Mouse (Mus musculus) left cerebral cortex, postnatal 25 days (tissue): ENCODE results near the gene Eps8l2. TPM values are rescaled to one million over a fixed set of nuclear protein-coding genes. Genes with fewer than 3 reads are reported as not detected.

Experiments used
- DNase-seq, 2 experiments: peaks; one replicate each; pipeline ENCODE4 v3.0.0; 2022; ENCODE audit warnings: low spot score in 2 of 2, mixed read lengths in 1 of 2
- intact Hi-C: fragments of 180-260 bp; cut with DNase I; formaldehyde crosslinking; loops from one replicate; pipeline ENCODE4 v1.15.1; 2025
- total RNA-seq, 2 experiments: library from RNA; stranded (reverse); gene quantifications; 2 replicates each; pipeline ENCODE4 v1.2.3; 2021

Eps8l2 gene
- total RNA-seq, 2 experiments from 2014 or later = 3.0 to 3.3 TPM

DNA sequence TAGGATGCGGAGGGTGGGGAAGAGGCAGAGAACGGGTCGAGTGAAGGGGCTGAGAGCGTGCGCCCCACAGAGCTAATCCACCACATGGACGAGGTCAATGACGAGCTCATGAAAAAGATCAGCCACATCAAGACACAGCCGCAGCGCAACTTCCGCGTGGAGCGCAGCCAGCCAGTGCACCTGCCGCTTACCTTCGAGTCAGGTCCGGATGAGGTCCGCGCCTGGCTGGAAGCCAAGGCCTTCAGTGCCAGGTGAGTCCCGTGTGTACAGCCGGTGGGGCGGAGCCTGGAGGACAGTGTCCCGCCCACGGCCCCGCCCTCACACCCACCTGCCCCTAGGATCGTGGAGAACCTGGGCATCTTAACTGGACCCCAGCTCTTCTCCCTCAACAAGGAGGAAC is 22.8 kb downstream of the Eps8l2 start:
- no peak for DNase-seq
- intact Hi-C loops = loop anchor here (5.0 kb wide), 1 partner anchor 94 kb away; the partner anchor contains the start of gene Irf7

DNA sequence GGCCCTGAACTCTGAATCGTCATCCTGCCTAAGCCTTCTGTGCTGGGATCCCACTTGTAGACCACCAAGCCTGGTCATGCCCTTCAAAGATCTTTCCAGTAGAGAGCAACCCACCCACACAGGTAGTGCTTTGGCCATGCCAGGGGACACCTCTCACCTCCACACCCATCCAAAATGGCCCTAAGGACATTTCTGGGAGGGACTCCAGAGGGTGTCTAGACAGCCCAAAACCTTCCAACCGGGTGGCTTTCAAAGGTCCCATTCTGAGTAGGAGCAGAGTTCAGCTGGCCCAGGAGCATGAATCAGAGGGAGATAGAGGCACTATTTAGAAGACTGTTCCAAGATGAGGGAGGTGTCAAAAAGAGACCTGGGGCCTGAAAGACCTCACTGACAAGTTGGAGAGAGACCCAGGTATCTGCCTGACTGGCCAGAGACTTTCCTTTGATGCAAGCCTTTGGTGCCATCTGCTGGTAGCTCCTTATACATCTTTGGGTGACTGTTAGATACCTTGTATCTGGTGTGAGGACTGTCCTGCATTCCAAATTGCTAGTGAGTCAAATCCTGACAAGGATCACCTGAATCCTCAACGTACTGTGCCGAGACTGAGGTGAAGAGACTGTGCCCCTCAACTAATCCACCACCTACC is 24.5 kb downstream of the Eps8l2 start:
- intact Hi-C loops = loop anchor here (2.0 to 5.0 kb wide), 2 partner anchors 96 to 134 kb away; partner anchors contain the start of genes Irf7 and Phrf1
- peak; percentile 77 to 85 for DNase-seq

DNA sequence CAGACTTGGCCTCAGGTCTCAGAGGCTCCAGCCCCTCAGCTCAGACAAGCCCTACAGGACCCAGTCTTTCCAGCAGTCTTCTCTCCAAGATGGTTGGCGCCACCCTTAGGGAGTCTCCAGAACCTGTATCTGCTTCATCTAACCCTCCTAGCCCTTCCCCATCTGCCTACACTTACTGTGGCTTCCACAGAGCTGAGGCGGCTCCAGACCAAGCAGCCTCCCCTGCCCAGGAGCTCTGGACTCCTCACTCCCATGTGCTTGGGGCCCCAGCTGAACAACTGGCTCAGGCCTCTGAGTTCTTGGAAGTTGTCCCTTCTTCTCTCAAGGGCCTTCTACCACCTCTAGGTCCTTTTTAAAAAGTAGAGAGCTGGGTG is 25.1 kb downstream of the Eps8l2 start:
- intact Hi-C loops = loop anchor here (2.0 to 5.0 kb wide), 2 partner anchors 96 to 135 kb away; partner anchors contain the start of genes Irf7 and Phrf1
- no peak for DNase-seq

- intact Hi-C loops = loop anchor here (5.0 kb wide), 1 partner anchor 97 kb away; the partner anchor contains the start of gene Irf7
These were observed 25.8 kb downstream of the Eps8l2 start for GRCm38 (mm10) chr7:141364349-141365048.

GRCm38 (mm10) chr7:141365049-141365445 is 26.4 kb downstream of the Eps8l2 start:
- intact Hi-C loops = no loop called here

More at GRCm38 (mm10) chr7:141364349-141365048, 25.8 kb downstream of the Eps8l2 start:
- no peak for DNase-seq

DNA sequence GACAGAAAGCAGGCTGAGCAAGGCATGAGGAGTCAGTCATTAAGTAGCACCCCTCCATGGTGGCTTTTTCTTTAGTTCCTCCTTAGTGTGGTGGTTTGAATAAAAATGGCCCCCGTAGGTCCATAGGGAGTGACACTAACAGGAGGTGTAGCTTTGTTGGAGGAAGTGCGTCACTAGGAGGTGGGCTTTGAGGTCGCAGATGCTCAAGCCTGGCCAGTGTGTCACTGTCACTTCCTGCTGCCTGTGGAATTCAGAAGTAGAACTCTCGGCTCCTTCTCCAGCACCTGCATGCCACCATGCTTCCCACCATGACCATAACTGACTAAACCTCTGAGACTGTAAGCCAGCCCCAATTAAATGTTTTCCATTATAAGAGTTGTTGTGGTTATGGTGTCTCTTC is 28.7 kb downstream of the Eps8l2 start:
- DNase-seq = no peak
- intact Hi-C loops = no loop called here

More at GRCm38 (mm10) chr7:141365049-141365445, 26.4 kb downstream of the Eps8l2 start:
- peak in 1 of 2 experiments; percentile 16 for DNase-seq

DNA sequence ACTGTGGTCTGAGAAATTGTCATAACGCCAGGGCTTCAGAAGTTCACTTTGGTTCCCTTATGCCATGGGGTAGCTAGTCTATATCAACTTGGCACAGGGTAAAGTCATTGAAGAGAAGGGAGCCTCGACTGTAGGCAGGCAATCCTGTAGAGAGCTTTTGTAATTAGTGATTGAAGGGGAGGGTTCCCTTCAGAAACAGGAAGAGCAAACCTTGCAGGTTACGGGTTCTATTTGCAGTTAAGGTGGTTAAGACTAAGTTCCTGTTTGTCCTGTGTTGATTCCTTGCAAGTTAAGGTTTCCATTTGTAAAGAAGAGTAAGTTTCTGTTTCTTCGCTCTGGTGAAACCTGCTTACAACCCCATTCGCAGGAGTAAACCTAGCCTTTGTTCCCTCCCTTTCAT is 31.2 kb downstream of the Eps8l2 start:
- DNase-seq = no peak
- intact Hi-C loops = no loop called here

- intact Hi-C loops = no loop called here
- DNase-seq = no peak
These were observed 33.4 kb downstream of the Eps8l2 start for GRCm38 (mm10) chr7:141371942-141372595.

DNA sequence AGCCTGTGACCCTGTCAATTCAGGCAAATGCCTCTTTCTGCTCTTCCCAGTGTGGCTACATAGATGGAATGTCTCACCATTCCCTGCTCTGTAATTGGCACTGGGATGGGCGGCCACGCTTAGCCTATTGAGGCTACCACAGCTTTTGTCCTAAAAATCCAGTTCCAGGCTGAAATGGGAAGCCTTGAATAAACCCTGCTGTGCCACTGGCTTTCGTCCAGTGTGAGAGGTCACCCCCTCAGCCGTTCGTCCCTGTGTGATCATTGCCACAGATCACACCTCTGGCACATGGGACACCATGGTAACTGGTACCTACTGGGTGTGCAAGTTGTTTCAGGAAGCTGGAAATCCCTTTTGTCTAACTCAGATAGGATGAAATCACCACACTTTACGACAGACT is 34.9 kb downstream of the Eps8l2 start:
- intact Hi-C loops = no loop called here
- DNase-seq = no peak

DNA sequence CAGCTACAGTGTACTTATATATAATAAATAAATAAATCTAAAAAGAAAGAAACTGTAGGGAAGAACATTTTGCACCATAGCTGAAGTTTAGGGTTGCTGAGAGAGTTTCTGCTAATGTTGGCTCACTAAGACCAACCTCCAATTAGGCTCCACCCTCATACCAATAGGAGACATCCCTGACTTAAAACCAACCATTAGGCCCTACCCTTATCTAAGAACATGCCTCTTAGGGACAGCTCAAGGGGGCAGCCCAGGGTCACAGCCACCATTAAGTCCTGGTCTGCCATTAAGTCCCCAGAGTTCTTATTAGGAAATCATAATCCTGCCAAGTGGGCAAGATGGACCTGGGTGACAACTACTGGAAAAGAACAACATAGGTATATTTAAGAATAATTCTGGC is 35.7 kb downstream of the Eps8l2 start:
- no peak for DNase-seq
- intact Hi-C loops = no loop called here

DNA sequence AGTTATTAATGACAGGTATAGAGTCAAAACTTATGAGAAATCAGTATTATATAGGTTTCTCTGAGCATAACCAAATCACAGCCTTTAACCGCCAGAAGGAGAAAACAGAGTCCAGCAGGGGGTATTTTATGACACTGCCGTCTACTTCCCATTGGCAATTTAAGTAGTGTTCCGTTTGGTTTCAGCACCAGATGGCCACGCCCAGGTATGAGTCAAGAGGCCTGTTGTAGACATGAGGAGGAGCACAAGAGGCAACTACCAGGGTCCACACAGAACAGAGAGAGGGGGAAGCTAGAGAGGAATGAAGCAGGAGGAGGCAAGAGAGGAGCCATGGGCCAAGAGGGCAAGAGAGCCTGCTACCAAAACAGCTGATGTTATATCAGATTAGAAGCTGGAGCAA is 40.9 kb downstream of the Eps8l2 start:
- intact Hi-C loops = no loop called here
- no peak for DNase-seq

DNA sequence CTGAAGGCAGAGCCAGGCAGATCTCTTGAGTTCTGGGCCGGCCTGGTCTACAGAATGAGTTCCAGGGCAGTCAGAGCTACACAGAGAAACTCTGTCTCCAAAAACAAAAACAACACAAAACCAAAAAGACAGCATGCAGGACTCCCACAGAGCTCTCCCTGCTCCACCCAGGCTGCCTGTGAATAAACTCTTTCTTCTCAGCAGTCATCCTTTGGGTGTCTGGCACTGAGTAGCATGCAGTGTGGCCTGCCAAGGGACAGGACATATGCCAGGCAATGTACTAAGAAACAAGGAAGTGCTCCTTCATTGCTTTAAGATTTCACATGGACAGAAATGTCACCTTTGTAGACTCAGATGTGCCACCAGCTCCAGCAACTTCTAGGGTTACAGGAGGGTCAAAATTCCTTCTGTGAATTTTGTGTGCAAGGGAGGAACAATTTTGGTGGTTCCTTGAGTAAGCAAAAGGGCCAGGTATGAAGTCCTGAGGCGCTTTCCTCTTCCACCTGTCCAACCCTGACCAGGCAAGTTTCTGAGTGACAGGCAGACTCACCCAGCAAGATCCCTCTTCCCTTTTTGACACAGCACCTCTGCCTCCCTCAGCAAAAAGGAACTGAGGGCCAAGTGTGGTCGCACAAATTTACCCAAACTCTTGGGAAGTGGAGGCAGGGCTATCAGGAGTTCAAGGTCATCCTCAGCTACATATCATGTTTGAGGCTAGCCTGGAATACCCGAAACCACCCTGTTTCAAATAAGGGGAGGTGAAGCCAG is 42.6 kb downstream of the Eps8l2 start:
- DNase-seq = peak in 1 of 2 experiments; percentile 13
- intact Hi-C loops = no loop called here

- DNase-seq = no peak
- intact Hi-C loops = no loop called here
These were observed 49.3 kb downstream of the Eps8l2 start for GRCm38 (mm10) chr7:141387807-141388486.

GRCm38 (mm10) chr7:141388487-141389109 is 49.9 kb downstream of the Eps8l2 start:
- intact Hi-C loops = no loop called here
- no peak for DNase-seq

GRCm38 (mm10) chr7:141390326-141391259 is 51.9 kb downstream of the Eps8l2 start:
- intact Hi-C loops = no loop called here
- DNase-seq = no peak

DNA sequence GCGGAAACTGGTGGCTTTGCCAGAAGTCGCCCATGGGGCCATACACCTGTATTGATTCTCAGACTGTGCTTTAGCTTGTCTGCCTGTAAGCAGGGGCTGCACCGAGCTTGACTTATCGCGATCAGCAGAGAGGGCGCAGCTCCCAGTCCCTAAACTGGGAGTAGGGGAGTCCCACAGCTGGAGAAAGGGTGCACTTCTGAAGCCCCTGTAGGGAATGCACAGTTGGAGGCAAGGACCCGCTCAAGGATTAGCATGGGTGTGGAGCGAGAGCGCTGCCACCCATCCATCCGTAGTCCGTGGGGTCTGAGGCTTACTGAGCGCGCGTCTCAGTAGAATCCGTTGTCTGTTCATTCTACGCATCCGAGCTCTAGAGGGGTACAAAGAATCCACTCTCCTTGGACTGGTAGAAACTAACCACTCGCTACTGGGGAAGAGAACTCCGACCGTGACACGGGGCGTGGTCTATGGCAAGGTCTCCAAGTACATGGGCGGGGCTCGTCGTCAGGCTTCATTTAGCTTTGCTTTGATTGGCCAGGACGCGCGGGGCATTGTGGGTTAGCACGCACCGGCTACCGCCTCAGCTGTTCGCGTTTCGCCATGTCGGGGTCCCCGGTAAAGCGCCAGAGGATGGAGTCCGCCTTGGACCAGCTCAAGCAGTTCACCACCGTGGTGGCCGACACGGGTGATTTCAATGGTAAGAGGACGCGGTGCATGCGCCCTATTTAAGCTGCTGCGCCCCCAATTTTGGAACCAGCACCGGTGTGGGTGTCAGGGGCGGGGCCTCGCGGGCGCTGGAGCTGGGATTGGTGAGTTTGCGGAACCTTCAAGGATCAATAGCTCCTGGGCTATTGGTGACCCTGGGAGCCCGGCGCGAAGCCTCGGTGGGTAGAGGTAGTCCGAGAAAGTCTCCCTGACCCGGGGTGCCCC is 53.2 kb downstream of the Eps8l2 start, which contains the start of gene Taldo1:
Gene Taldo1 (plus strand): TSS at position 575 of the 927 bp plus-strand sequence.
- peak; percentile 97 for DNase-seq
- intact Hi-C loops = no loop called here
